Mouse (Mus musculus): ENCODE results near the gene Mmp28. TPM values are rescaled to one million over a fixed set of nuclear protein-coding genes. Genes with fewer than 3 reads are reported as not detected.

Gene Mmp28
- polyA plus RNA-seq, 1 experiment from 2014 or later: 3.2 TPM

DNA sequence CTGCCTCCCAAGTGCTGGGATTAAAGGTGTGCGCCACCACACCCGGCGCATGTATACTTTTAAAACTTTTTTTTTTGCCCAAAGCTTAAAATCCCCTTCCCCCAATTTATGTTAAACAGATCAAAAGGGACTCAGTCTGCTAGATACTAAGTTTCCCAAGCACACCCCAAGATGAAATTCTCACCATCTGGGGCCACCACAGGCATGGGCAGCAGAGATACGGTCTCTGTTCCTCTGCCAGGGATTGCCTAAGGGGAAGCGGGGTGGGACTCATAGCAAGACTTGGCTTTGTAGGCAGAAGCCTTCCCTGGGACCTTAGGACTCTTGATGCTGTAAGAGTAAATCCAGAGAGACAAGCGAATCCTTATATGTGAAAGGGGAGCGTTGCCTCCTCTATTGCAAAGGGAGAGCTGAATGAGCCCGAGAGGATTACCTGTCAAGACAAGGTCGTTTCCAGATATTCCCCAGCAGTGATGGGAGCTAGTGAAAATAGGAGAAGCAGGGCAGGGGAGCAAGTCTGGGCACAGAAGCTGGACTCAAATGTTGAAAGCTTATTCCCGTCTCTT lies 1.3 kb downstream of the Mmp28 start:
- Histone ChIP-seq H3K4me2 (replicated peaks) (peak overlapping the region; percentile 87; the same call in 1 of the 2 replicates), H3K9me3 (replicated peaks) (no peaks in the 10 kb centered on the region), H3K27me3 (peaks cover 58% of the 10 kb centered on the region), H3K27ac (no peak overlapping the region), H3K36me3 (no peaks in the 10 kb centered on the region), H3K4me3 (no peak overlapping the region), H3K9ac (no peak overlapping the region), H3K4me1 (peaks cover 22% of the 10 kb centered on the region)
- ATAC-seq (ENCODE audit: low FRiP score): no peak
- 73% methylated on average over 10 of the region's 10 CpGs for WGBS

DNA sequence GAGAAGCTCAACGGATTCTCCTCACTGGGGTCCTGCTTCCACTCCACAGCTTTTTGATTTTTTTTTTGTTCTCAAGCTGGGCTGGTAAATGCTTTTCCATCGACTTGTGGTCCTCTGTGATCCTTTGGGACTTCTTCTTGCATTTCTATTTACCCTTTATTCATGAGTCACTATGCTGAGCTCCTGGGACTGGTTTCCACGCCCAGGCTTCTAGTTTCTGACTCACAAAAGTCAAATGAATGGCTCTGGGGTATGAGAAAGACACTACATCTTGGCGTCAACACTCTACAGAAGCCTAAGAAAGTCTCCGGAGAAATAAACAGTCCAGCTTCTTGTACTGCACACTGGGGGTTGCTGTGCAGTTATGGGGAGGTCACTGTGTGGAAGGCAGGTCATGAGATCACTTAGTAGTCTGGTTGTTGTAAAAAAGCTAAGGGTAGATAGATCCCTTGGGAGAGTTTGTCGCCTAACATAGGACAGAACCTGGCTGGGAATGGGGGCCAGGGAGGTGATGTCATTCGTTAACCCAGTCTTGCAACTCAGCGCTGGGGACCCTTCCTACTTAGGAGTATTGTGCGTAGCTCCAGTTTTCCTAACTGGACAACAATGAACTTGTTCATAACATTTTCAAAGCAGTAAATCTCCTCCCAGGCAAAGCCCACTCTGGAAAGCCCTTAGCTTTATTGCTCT lies 4.8 kb downstream of the Mmp28 start:
- Histone ChIP-seq H3K4me1 (peaks cover 19% of the 10 kb centered on the region), H3K9me3 (replicated peaks) (no peaks in the 10 kb centered on the region), H3K4me3 (no peak overlapping the region), H3K9ac (no peak overlapping the region), H3K27me3 (peaks cover 31% of the 10 kb centered on the region), H3K4me2 (replicated peaks) (no peak overlapping the region), H3K36me3 (no peaks in the 10 kb centered on the region), H3K27ac (no peak overlapping the region)
- ATAC-seq (ENCODE audit: low FRiP score): no peak
- WGBS: 64% methylated on average over 9 of the region's 9 CpGs

DNA sequence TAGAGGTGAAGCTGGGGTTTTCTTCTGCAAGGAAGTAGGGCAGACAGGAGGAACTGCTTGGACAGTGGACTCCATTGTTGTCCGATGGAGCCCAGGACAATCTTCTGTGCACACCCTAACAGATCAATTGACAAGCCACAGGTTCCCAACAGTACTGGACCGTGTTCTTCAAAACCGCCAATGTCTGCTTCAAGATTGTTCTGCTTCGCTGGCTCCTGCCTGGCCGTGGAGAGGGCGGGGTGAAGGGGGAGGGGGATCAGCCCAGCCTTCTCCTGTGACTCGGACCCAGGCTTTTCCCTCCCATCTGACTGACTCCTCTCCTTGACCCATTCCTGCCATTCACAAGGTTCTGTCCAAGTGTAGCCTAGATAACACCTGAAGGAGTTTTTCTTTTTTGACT lies 5.6 kb downstream of the Mmp28 start:
- no peak overlapping the region for H3K4me2 ChIP-seq (replicated peaks)
- WGBS: 30% methylated on average over 6 of the region's 7 CpGs
- no peak overlapping the region for H3K27ac ChIP-seq
- no peaks in the 10 kb centered on the region for H3K9me3 ChIP-seq (replicated peaks)
- peaks cover 24% of the 10 kb centered on the region for H3K27me3 ChIP-seq
- peaks cover 12% of the 10 kb centered on the region for H3K4me1 ChIP-seq
- no peak for ATAC-seq (ENCODE audit: low FRiP score)
- H3K9ac ChIP-seq: no peak overlapping the region
- no peaks in the 10 kb centered on the region for H3K36me3 ChIP-seq
- H3K4me3 ChIP-seq: no peak overlapping the region

DNA sequence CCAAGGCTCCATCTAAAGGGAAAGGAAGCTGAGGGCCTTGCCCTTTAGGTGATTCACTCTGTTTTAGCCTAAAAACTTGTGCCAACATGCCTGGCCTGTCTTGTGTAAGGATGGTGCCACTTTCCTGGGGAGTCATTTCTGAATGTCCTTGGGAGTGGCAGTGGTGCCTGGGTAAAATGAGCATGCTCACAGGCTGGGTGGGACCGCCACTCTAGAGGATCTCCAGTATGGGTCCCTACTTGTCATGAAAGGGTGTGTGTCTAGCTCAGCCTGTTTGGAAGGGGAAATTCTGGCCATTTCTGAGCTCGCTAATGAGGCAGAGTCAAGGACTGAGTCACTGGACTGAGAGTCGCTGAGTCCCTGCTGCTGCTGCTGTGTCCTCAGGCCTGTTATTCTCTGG lies 7.3 kb downstream of the Mmp28 start:
- Histone ChIP-seq H3K27me3 (peaks cover 9% of the 10 kb centered on the region; the same call in 1 of the 2 replicates), H3K36me3 (no peaks in the 10 kb centered on the region), H3K9ac (no peak overlapping the region), H3K27ac (no peak overlapping the region), H3K9me3 (replicated peaks) (no peaks in the 10 kb centered on the region), H3K4me2 (replicated peaks) (no peak overlapping the region), H3K4me3 (no peak overlapping the region), H3K4me1 (peaks cover 10% of the 10 kb centered on the region; the same call in 1 of the 2 replicates)
- ATAC-seq (ENCODE audit: low FRiP score): no peak
- 84% methylated on average over 3 of the region's 3 CpGs for WGBS

DNA sequence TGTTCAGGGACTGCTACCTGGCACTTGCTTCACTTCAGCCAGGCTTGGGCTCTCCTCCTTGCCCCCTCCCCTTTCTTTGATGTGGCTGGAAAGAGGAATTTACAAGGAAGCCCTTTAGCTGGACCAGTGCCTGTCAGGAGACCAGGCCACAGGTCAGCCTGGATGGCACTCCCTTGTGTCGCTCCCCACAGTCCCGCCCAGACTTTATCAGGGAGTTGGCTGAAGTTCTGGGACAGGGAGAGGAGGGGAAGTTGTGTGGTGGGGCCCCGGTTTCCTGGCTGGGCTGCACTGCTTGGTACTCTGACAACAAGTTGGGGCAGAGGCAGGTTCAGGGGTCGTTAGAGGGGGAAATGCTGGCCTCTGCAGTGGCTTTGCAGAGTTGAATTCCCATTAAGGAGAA lies 8.3 kb downstream of the Mmp28 start:
- no peaks in the 10 kb centered on the region for H3K27me3 ChIP-seq
- ATAC-seq (ENCODE audit: low FRiP score): no peak
- 27% methylated on average over 4 of the region's 4 CpGs for WGBS
- H3K4me3 ChIP-seq: no peak overlapping the region
- no peaks in the 10 kb centered on the region for H3K9me3 ChIP-seq (replicated peaks)
- peaks cover 10% of the 10 kb centered on the region; the same call in 1 of the 2 replicates for H3K4me1 ChIP-seq
- H3K4me2 ChIP-seq (replicated peaks): no peak overlapping the region
- H3K36me3 ChIP-seq: no peaks in the 10 kb centered on the region
- H3K27ac ChIP-seq: no peak overlapping the region
- no peak overlapping the region for H3K9ac ChIP-seq

DNA sequence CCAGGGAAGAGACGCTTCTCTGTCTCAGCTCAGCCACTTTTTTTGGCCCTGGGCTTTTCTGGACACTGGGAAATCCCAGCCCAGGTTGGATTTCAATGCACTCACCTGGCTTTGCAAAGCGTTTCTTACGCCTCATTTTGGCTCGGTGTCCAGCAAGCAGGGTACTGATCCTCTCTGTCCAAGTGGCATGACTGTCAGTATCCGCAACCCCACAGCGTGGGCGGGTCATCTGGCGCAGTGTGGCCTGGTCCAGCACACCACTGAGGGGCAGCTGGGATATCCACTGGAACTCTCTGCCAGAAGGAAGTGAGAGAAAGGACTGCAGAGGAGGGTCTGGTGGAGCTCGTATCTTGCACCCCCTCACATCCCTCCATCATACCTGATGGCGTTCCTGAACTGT lies 11.6 kb downstream of the Mmp28 start:
- no peak for ATAC-seq (ENCODE audit: low FRiP score)
- H3K27me3 ChIP-seq: peaks cover 4% of the 10 kb centered on the region; the same call in 1 of the 2 replicates
- H3K4me2 ChIP-seq (replicated peaks): no peak overlapping the region
- H3K27ac ChIP-seq: no peak overlapping the region
- H3K36me3 ChIP-seq: no peaks in the 10 kb centered on the region
- no peak overlapping the region for H3K9ac ChIP-seq
- H3K4me1 ChIP-seq: peaks cover 20% of the 10 kb centered on the region
- WGBS: 91% methylated on average over 10 of the region's 10 CpGs
- H3K4me3 ChIP-seq: no peak overlapping the region
- no peaks in the 10 kb centered on the region for H3K9me3 ChIP-seq (replicated peaks)

DNA sequence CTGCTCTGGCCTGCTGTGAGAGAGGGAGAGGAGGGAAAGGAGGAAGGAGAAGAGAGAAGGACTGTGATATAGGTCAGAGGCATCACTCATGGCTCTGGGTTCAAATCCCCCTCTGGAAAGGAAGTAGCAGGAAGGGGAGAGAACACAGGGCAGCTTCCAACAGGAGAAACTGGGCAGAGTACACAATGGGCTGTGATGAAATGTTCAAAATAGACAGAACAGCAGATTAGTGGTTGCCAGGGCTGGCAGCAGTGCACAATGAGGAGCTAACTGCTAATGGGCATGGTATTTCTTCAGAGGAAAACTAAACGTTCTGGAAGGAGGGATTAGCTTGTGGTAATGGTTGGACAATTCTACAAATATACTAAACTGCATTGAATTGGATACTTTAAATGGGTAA lies 12.3 kb downstream of the Mmp28 start:
- Histone ChIP-seq H3K36me3 (no peaks in the 10 kb centered on the region), H3K4me3 (no peak overlapping the region), H3K27me3 (peaks cover 9% of the 10 kb centered on the region), H3K4me2 (replicated peaks) (no peak overlapping the region), H3K4me1 (peaks cover 20% of the 10 kb centered on the region), H3K9me3 (replicated peaks) (no peaks in the 10 kb centered on the region), H3K9ac (no peak overlapping the region), H3K27ac (no peak overlapping the region)
- WGBS: 63% methylated on average over 1 of the region's 1 CpGs
- ATAC-seq (ENCODE audit: low FRiP score): no peak

DNA sequence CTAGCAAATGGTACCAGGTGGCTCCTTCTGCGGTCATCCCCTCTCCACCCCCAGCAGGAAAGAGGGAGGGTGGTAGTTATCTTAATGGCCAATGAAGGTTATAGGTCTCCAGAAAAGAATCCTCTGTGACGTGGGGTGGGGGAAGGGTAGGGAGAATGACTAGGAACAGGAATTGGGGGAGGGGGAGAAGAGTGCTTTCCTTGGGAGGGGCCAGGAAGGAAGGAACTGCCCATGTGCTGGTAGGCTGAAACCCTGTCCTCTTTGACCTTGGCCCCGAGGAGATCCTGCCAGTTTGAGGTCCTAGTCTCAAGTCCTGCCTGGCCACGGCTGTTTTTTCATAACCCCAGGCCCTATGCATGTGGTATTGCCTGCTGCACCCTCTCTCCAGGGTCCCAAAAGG lies 13.6 kb downstream of the Mmp28 start:
- H3K27ac ChIP-seq: no peak overlapping the region
- 45% methylated on average over 4 of the region's 4 CpGs for WGBS

DNA sequence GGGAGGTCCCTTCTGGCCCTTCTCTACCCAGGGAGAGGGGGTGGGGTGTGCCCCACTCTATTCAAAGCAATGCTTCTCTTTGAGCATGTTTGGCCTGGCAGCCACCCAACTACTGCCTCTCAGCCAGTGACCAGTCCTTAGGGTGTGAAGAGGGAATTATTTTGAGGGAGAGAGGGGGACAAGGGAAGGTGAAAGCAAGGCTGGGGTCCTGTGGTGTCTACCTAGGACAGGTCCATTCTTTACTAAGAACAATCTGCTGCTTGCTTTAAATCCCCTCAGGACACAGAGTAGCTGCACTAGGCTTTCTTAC lies 14.0 kb downstream of the Mmp28 start:
- H3K4me2 ChIP-seq (replicated peaks): no peak overlapping the region
- H3K36me3 ChIP-seq: no peaks in the 10 kb centered on the region
- H3K4me1 ChIP-seq: peaks cover 26% of the 10 kb centered on the region
- H3K27ac ChIP-seq: no peak overlapping the region
- H3K9me3 ChIP-seq (replicated peaks): no peaks in the 10 kb centered on the region
- H3K27me3 ChIP-seq: peaks cover 26% of the 10 kb centered on the region
- no peak for ATAC-seq (ENCODE audit: low FRiP score)
- no peak overlapping the region for H3K9ac ChIP-seq
- no peak overlapping the region for H3K4me3 ChIP-seq

More for the DNA sequence above, 13.6 kb downstream of the Mmp28 start:
- Histone ChIP-seq H3K9ac (no peak overlapping the region), H3K4me3 (no peak overlapping the region), H3K4me2 (replicated peaks) (no peak overlapping the region), H3K27me3 (peaks cover 21% of the 10 kb centered on the region), H3K36me3 (no peaks in the 10 kb centered on the region), H3K9me3 (replicated peaks) (no peaks in the 10 kb centered on the region), H3K4me1 (peaks cover 26% of the 10 kb centered on the region)
- ATAC-seq (ENCODE audit: low FRiP score): no peak

DNA sequence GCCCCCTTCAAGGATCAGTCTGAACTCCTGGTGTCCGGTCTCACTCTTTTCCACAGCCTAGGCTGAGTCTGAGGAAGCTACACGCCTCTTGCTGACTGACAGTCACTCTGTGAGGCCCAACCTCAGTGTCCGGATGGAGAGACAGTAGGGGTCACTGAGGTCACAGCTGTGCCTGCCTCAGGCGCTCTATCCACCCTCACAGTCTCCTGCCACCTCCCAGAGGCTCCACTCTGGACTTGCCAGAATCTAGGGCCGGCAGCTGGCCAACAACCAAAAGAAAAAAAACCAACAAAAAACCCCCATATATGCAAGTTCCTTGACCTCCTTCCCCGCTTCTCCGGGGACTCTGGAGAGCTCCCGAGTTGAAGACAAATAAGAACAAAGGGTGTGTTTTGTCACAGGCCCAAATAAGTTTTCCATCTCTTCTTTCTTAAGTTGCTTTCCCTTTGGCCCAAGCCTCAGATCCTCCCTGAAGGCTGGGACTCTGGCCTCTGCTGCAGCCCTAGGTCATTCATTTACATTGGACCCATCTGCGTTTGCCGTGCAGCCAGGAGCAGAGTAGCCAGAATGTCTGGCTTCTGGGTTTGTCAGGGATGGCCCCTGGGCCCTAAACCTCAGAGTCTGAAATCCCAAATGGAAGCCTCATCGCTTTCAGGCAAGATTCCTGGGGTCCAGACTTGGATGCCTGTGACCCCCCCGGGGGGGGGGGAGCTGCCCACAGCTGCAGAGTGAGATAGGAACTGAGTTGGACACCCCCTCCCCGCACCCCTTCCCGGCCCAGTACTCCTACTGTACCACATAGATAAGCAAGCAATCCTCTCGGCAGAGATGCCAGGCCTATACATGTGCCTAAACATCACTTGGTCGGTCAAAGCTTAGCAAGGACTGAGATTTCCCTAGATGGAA lies 14.6 kb downstream of the Mmp28 start:
- Histone ChIP-seq H3K9ac (no peak overlapping the region; the same call in 1 of the 2 replicates), H3K27me3 (peaks cover 32% of the 10 kb centered on the region), H3K36me3 (no peaks in the 10 kb centered on the region), H3K4me3 (no peak overlapping the region), H3K4me2 (replicated peaks) (no peak overlapping the region), H3K4me1 (peaks cover 26% of the 10 kb centered on the region), H3K9me3 (replicated peaks) (no peaks in the 10 kb centered on the region), H3K27ac (no peak overlapping the region)
- ATAC-seq (ENCODE audit: low FRiP score): no peak
- WGBS: 37% methylated on average over 16 of the region's 16 CpGs

DNA sequence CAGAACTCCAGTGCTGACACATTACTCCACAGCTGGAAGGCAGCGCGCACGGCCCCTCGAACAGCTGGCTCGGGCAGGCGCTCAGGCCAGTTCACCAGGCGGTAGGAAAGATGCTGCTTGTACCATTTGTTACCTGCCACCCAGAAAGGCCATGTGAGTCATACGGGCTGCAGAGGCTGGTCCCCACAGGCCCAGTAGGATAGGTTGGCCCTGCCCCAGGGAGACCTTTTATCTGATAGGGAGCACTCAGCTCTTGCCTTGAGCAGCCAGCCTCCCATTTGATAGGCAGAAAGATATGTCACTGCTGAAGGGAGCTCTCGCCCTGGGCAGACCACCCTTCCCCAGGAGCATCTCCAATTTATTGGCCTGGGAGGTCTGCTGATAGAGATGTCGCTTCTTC lies 15.3 kb downstream of the Mmp28 start:
- no peak for ATAC-seq (ENCODE audit: low FRiP score)
- Histone ChIP-seq H3K4me2 (replicated peaks) (no peak overlapping the region), H3K4me3 (no peak overlapping the region), H3K4me1 (peaks cover 28% of the 10 kb centered on the region), H3K9ac (no peak overlapping the region; the same call in 1 of the 2 replicates), H3K36me3 (no peaks in the 10 kb centered on the region), H3K27me3 (peaks cover 38% of the 10 kb centered on the region), H3K9me3 (replicated peaks) (no peaks in the 10 kb centered on the region), H3K27ac (no peak overlapping the region)
- 64% methylated on average over 10 of the region's 10 CpGs for WGBS

DNA sequence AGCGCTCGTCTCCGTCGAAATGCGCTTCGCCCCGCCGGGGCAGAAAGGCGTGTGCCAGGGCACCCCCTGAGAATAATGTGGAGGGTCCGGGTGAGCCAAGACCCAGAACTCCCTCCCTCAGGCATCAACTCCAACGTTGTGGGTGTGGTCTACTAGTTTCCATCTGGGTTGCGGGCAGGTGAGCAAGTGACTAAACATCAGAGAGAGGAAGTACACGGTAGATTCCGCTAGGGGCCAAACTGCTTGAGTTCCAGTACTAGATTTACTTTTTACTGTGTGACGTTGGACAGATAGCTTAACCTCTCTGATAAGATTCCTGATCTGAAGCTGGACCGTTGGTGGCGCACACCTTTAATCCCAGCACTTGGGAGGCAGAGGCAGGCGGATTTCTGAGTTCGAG lies 17.9 kb downstream of the Mmp28 start:
- H3K27me3 ChIP-seq: peaks cover 56% of the 10 kb centered on the region

More for the DNA sequence above, 17.9 kb downstream of the Mmp28 start:
- peaks cover 30% of the 10 kb centered on the region for H3K4me1 ChIP-seq
- no peak for ATAC-seq (ENCODE audit: low FRiP score)
- H3K9me3 ChIP-seq (replicated peaks): no peaks in the 10 kb centered on the region
- peak overlapping the region; percentile 11 for H3K4me3 ChIP-seq
- 23% methylated on average over 19 of the region's 19 CpGs for WGBS
- no peak overlapping the region for H3K27ac ChIP-seq
- H3K4me2 ChIP-seq (replicated peaks): peak overlapping the region; percentile 35
- no peaks in the 10 kb centered on the region for H3K36me3 ChIP-seq
- no peak overlapping the region for H3K9ac ChIP-seq

Data from hindbrain, embryonic 12.5 days (tissue).